Mouse (Mus musculus): ENCODE measurements around the gene Kcnj5.

- TF ChIP-seq CTCF (IDR thresholded peaks at IDR 0.05; ENCODE audit: low read depth), result no peak
- TF ChIP-seq EP300 (IDR thresholded peaks at IDR 0.05; ENCODE audit: low read depth), result no peak
Observed at GRCm38 (mm10) chr9:32292686-32293085, 51.5 kb downstream of the Kcnj5 start.
